Mouse (Mus musculus) left cerebral cortex, adult 9 months (tissue): ENCODE results near the gene Hist1h4d.
"Not testable (repeated sequence)": the region's sequence is repeated elsewhere in the genome, so short reads cannot be mapped to it uniquely, and the experiment has no call there.

Experiments
- DNase-seq, 2 experiments: peaks; one replicate each; pipeline ENCODE4 v3.0.0; 2022; ENCODE audit warnings: low spot score in 2 of 2

Hist1h4d gene

DNA sequence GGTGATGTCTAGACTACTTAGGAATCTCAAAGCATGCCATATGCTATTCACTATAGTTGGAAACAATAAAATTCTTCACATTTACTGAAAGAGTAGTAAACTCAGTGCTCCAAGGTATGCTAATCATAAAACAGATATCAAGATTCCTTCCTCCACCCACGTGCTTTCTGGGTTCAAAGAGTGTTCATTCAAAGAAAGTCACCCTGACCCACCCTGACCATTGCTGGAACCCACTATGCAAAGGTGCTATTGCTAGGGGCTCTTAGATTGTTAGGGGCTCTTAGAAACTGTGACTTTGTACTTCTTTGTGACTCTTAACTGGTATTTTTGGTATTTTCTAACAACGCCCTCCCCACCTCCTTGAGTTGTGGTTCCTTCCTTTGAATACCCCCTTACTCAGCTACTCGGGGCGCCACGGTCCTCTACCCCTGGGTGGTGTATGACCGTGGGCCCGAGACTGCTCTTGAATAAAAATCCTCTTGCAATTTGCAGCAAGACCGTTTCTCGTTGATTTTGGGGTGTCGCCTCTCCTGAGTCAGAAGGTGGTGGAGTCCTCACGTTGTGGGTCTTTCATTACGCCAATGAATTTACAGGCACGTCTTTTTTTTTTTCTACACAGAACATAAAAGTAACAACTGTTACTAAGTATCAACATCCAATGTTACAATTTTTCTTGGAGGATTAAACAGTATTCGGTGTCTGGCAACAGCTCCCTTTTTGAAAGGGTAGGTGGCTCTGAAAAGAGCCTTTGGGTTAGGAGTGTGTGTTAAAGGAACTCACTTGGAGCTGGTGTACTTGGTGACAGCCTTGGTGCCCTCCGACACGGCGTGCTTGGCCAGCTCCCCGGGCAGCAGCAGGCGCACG, 8.1 kb upstream of the Hist1h4d start:
- not testable (repeated sequence) for DNase-seq

DNA sequence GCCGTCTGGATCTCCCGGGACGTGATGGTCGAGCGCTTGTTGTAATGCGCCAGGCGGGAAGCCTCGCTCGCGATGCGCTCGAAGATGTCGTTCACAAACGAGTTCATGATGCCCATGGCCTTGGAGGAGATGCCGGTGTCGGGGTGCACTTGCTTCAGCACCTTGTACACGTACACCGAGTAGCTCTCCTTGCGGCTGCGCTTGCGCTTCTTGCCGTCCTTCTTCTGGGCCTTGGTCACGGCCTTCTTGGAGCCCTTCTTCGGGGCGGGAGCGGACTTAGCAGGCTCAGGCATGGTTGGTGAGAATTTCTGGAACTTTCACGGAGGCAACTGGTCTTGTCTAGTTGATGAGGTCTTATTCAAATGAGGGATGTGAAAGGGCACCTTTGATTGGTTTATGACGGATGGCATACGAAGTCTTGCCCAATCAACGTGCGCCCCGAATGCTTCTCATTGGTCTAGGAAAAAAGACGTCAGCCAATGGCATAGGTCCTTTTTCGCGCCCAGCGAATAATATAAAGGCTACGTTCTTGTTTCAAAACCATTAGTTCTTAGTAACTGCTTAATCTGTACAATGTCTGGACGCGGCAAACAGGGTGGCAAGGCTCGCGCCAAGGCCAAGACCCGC, 7.4 kb upstream of the Hist1h4d start, which contains the start of the genes Hist1h2bf and Hist1h2ad:
Gene Hist1h2bf (minus strand): TSS at position 299 of the 627 bp plus-strand sequence.
Gene Hist1h2ad (plus strand): TSS at position 484 of the 627 bp plus-strand sequence.
- peak; percentile 96 to 97 for DNase-seq

DNA sequence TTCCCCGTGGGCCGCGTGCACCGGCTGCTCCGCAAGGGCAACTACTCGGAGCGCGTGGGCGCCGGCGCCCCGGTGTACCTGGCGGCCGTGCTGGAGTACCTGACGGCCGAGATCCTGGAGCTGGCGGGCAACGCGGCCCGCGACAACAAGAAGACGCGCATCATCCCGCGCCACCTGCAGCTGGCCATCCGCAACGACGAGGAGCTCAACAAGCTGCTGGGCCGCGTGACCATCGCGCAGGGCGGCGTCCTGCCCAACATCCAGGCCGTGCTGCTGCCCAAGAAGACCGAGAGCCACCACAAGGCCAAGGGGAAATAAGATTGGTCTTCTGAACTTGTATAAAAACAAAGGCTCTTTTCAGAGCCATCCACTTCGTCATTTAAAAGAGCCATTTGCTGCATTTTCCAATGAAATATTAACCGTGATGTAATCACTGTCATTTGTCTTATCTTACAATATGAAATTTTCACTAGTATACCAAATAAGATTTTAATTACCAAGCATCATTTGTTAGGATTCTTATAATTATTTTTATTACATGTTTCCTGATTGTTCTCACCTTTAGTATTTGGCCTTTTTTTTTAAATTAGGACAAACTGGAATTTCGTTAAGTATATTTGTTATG, 6.7 kb upstream of the Hist1h4d start:
- DNase-seq: not testable (repeated sequence)

DNA sequence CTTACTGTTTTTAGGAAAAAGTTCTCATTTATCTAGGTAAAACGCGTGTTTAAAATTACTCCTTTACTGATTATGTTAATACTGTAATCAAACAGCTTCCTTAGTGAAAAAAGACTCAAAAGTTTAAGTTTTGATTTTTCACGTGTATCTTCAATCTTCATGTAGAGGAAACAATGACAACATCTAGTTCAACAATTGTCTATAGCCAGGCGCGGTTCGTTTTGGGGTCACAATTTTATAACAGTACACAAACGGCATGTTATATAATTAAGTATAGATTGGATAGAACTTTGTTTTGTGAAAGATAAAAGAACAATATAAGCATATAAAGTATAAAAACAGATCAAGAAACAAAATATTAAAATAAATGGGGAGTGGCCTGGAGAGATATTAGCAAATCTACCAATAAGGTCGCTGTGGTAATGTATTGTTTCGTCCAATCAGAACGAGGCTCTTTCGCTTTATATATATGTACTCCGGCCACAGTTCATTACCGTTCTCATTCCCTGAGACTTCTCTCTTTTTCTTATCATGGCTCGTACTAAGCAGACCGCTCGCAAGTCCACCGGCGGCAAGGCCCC, 6.0 kb upstream of the Hist1h4d start, which contains the start of gene Hist1h3d:
Gene Hist1h3d (plus strand): TSS at position 493 of the 581 bp plus-strand sequence.
- DNase-seq: peak; percentile 69 to 83

DNA sequence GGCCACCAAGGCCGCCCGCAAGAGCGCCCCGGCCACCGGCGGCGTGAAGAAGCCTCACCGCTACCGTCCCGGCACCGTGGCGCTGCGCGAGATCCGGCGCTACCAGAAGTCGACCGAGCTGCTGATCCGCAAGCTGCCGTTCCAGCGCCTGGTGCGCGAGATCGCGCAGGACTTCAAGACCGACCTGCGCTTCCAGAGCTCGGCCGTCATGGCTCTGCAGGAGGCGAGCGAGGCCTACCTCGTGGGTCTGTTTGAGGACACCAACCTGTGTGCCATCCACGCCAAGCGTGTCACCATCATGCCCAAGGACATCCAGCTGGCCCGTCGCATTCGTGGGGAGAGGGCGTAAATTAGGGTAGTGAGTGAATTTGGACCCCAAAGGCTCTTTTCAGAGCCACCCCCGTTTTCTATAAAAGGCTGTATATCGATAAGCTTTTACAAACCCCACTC, 5.5 kb upstream of the Hist1h4d start:
- DNase-seq: not testable (repeated sequence)

DNA sequence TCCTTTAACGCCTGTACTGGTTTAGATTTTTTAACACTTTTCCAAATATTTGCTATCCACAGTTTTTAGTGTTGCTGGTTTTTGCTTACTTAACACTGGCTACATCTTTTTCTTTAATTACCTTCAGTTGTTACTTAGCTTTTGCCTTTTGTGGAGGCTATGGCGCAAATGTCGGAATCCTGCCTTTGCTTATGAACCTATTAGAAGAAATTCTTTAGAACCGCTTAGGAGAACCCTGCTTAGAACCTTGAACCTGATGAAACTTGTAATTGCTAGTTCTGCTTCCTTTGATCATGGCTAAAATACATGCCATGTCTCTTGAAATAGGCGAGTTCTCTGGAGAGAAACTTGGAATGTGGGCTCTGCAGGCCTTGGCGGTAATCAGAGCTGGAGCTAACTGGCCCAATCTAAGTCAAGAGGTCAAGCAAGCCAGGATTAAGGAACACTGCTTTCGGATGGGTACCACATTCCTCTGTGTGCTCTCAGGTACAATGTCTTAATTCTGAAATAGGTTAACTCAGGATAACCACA, 5.0 kb upstream of the Hist1h4d start:
- no peak for DNase-seq

DNA sequence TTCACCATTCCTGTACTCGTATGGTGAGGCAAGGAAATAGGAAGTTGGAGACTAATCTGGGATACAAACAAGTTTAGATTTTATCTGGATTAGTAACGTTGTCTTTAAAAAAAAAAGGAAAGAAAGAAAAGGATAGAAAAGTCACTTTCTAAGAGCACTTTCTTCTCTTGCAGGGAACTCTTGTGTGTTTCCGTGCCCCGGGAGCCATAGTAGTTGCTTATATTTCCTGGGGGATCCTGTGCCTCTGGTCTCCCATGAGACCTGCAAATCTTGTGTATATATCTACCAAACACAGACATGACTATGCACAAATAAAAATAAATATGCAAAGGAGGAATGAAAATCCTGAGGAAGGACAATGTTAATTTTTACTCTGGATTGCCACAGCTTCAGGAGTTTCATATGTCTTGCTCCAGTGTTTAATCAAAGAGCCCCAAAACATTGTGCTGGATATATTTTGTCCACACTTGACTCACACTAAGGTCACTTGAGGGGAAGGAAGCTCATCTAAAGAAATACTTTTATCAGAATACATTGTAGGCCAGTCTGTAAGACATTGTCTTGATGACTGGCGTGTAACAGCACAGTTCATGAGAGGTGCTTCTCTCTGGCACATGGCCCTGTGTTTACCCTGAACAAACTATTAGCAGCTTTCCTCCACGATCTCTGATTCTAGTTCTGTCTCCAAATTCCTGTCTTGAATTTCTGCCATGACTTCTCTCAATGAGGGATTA, 4.3 kb upstream of the Hist1h4d start:
- DNase-seq: no peak

DNA sequence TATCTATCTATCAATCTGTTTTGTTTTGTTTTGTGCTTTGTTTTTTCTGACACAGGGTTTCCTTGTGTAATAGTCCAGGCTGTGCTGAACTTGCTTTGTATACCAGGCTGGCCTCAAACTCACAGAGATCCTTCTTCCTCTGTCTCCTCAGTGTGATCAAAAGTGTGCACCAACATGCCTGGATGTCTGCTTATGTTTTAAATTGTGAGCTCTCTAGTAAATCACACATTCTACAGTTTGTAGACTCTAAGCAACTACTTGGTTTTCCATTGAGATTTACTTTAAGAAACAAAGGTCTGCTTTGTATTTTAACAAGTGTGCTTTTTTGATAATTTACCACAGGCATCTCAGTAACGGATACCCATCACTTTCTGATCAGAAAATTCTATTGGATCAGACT, 3.6 kb upstream of the Hist1h4d start:
- no peak for DNase-seq

DNA sequence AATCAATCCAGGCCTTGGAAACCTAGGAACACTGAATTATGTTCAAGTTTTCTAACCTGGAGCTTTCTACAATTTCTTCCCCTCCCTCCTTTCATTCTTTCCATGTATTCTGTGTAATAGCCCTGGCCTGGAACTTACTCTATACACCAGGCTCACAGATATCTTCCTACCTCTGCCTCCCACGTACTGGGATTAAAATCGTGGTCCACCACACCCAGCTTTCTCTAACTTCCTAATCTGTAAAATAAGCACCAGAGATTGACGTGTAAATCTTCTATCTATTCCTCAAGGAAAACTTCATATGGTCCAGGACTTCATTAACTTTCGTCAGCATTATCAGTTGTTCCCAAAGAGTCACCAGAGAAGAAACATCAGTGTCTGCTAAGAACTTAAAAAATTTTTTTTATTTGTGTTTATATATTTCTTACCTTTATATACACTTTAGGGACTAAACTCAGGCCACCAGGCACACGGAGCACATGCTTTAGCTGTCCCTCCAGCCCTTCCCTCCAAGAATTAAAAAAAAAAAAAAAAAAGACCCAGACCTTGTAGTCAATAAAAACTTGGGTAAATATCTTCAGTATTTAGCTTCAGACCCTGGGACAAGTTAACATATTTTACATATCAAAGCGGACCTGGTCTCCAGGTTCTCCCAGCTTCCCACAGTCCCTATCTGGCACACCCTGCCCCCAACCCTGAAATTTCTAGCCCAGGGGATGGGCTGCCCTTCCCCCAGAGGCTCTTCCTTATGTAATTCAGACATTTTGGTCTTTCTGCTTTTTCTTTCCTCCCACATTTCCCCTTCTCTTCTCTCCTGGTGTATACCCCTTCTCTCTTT, 1.0 kb downstream of the Hist1h4d start:
- DNase-seq: no peak

DNA sequence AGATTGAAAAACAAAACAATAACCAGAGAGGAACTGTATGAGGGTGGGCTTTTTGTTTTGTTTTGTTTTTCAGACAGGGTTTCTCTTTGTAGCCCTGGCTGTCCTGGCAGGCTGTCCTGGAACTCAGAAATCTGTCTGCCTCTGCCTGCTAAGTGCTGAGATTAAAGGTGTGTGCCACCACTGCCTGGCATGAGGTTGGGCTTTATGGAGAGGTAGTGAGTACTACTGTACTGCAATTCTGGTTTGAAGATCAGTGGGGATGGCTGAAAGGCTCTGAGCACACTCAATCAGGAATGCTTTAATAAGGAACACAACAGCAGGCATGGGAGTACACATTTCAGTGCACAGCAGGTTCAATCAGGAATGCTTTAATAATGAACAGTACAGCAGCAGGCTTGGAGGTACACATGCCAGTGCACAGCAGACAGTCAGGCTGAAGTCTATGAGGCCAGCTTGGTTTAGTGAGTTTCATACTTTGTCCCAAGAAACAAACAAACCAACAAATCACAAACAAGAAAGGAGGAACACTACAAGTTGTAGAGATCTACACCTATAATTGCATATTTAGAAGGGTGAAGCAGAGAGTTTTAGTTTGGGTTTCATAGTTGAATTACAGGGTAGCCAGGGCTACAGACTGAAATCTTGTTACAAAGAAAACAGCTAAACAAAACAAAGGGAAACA, 2.1 kb downstream of the Hist1h4d start:
- no peak for DNase-seq

DNA sequence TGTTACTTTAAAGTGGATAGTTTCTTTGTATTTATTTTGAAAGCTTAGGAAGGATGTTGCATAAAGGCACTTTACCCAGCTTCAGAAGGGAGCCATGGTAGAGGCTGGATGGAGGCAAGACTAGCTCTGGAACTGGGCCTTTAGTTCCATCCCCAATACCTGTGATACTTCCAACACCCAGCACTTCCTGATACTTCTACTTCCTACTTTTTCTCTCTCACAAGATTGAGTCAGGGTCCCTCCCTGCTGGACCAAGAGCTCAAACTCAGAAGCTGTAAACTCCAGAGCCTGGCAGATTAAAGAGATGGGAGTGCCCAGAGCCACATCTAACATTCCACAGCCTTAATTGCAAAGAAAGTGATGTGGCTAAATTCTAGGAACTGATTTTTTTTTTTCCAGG, 2.9 kb downstream of the Hist1h4d start:
- no peak for DNase-seq

DNA sequence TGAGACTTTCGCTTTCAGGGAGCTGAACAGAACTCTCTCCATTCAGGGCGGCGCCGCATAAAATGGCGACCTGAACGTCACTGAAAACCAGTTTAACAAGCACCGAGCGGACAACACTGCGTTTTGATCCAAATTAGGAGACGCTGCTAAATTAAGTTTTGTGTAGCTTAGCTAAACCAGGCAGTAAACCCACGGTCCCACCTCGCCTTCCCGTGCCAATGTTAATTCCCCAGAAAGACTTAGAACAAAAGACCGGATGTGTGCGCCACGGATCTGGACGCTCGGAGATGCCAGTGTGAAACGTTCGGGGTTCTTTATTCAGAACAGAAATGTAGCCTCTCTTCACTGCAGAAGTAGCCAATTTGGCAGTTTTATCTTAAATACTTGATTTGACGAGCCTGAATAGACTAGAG, 3.6 kb downstream of the Hist1h4d start:
- DNase-seq: peak in 1 of 2 experiments; percentile 72

DNA sequence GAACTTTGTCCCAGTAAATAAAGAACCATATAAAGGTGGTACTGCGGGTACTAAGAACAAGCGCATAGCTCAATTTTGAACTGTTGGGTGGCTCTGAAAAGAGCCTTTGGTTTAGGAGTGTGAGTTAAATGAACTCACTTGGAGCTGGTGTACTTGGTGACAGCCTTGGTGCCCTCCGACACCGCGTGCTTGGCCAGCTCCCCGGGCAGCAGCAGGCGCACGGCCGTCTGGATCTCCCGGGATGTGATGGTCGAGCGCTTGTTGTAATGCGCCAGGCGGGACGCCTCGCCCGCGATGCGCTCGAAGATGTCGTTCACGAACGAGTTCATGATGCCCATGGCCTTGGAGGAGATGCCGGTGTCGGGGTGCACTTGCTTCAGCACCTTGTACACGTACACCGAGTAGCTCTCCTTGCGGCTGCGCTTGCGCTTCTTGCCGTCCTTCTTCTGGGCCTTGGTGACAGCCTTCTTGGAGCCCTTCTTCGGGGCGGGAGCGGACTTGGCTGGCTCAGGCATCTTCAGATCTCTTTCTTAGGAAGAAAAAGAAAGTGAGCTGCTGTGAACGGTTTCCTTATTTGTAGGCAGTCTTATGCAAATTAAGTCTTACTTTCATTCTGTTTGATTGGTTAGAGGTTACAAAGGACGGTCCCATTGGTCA, 4.2 kb downstream of the Hist1h4d start:
- peak; percentile 82 to 84 for DNase-seq

DNA sequence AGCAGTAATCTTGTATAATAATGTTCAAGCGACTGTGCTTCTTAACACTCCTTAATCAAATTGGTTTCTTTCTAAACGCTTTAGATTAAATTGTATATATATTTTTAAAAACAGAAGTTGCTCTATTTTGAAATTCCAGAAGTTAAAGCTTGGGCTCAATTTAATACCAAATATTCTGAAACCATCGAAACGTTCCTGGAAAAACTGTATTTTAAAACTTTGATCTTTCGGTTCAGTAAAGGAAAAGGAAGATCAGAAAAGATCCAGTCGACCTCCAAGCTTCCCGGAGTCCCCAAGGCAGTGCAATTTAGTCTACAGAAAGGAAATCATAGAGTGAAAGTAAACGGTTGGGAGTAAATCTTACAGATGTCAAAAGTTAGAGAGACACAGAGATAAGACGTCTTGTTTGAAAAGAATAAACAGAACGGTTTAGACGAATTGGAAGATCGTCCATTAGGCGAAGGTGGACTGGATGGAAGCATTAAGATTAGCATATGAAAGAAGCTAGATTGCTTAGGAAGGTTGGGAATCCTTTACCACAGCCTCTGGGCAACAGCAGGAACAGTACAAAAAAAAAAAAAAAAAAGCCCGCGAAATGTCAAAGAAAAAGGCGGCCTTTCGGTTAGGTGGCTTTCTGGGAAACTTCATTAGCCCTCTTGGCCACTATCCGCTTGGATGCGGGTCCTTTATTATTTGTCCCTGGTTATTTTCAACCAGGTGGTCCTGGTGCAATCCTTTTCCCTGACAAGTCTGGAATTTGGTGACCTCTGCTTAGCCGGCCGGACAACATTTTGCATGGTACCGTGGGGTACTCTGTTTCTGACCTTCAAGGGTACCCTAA, 4.9 kb downstream of the Hist1h4d start:
- no peak for DNase-seq

DNA sequence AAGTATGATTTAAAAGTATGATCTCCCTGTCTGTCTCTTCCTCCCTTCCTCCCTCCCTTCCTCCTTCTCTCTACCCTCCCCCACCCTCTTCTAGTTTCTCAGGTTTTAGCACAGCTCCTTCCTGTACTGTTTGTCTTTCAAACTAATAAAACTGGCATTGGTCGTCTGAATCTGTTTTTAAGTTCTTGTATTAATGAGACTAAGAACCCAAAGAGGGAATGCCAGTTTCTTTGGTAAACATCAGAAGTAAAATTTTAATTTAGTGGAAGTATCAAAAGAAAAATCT, 5.5 kb downstream of the Hist1h4d start:
- DNase-seq: no peak

DNA sequence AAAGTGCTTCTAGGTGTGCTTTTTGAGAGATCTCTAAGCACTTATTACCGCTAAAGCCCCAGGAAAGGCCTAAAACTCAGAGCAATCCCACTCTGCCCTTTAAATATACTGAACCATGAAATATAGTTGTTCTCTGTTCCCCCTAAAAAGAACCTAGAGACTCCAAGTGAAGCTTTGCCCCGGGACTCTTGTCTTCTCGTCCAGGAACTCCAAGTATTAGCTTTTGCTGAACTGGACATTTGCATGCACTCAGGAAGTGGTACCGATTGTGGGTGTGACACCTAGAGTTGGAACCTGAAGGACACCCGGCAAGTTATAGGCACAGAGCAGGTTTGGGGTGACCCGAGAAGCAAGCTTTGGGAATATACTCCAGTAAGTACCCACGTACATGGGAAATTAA, 9.8 kb downstream of the Hist1h4d start:
- no peak for DNase-seq

DNA sequence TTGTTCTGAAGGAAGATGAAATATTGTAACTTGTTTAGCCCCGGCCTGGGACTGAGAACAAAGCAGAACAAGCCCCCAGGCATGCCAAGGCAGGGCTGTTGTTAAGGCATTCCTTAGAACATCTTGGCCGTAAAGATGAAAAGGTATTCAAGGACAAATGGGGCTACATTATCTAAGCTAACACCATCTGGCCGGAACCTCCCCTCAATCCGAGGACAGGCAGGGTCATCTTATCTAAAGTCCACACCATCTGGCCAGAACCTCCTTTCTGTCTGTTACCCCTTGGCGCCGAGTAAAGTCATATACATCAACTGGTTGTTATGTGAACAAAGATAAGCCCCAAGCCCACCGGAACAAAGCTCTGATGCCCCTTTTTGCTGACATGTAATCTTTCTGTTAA, 10.5 kb downstream of the Hist1h4d start:
- not testable (repeated sequence) for DNase-seq

DNA sequence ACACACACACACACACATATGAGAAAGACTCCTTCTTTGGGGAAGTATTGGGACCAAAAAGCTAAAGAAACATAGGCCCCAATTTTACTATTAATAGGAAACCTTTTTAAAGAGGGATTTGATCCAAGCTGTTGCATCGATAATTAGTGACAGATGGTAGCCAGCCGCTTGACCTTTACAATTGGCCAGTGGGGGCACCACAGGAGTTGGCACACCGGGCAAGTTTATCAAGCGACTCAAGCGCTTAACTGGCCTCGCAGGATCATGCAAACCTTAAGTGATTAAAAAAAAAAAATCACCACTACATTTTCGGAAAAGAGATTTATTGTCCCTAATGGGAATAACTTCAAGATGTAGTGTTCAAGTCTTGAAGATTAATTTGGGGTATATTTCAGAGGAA, 11.2 kb downstream of the Hist1h4d start:
- DNase-seq: no peak
